Mouse (Mus musculus): ENCODE measurements around the gene Arhgef40. TPM values are rescaled to one million over a fixed set of nuclear protein-coding genes. Genes with fewer than 3 reads are reported as not detected.

Gene Arhgef40
- 10 to 100 TPM in 1 of 2 experiments, 1 to 10 TPM in 1; 7.8 to 13.7 TPM for total RNA-seq (2021)
- long read RNA-seq, experiment 1, full-length matches to known transcripts, result 7 of 14 reads
- long read RNA-seq, experiment 1, partial matches to known transcripts, result 2 of 14 reads
- long read RNA-seq, experiment 1, other reads (novel, unspliced or antisense), result 5 of 14 reads
- long read RNA-seq, experiment 2, full-length matches to known transcripts, result 4 of 8 reads
- long read RNA-seq, experiment 2, partial matches to known transcripts, result 2 of 8 reads
- long read RNA-seq, experiment 2, other reads (novel, unspliced or antisense), result 2 of 8 reads

GRCm38 (mm10) chr14:51984247-51985231 lies at the start of gene Arhgef40:
Arhgef40 (plus strand) TSS chr14:51984719.
- peak; percentile 63 for DNase-seq (ENCODE audit: low spot score)

- no peak for DNase-seq (ENCODE audit: low spot score)
Measured at GRCm38 (mm10) chr14:51939005-51939404, 45.5 kb upstream of the Arhgef40 start.

- peak; percentile 73 for DNase-seq (ENCODE audit: low spot score)
Measured at GRCm38 (mm10) chr14:51940944-51941560, 43.5 kb upstream of the Arhgef40 start.

GRCm38 (mm10) chr14:51941577-51941976 lies 42.9 kb upstream of the Arhgef40 start:
- DNase-seq (ENCODE audit: low spot score), result no peak

GRCm38 (mm10) chr14:51942236-51942635 lies 42.3 kb upstream of the Arhgef40 start:
- DNase-seq (ENCODE audit: low spot score), result no peak

GRCm38 (mm10) chr14:51943336-51943735 lies 41.2 kb upstream of the Arhgef40 start:
- no peak for DNase-seq (ENCODE audit: low spot score)

- no peak for DNase-seq (ENCODE audit: low spot score)
Measured at GRCm38 (mm10) chr14:51960316-51960715, 24.2 kb upstream of the Arhgef40 start.

GRCm38 (mm10) chr14:51967400-51967799 lies 17.1 kb upstream of the Arhgef40 start:
- DNase-seq (ENCODE audit: low spot score), result no peak

GRCm38 (mm10) chr14:51979252-51979651 lies 5.3 kb upstream of the Arhgef40 start:
- no peak for DNase-seq (ENCODE audit: low spot score)

- no peak for DNase-seq (ENCODE audit: low spot score)
Measured at GRCm38 (mm10) chr14:51983251-51983650, 1.3 kb upstream of the Arhgef40 start.

GRCm38 (mm10) chr14:51983855-51984246 lies 668 bp upstream of the Arhgef40 start:
- DNase-seq (ENCODE audit: low spot score), result no peak

GRCm38 (mm10) chr14:51985301-51986152 lies 1.0 kb downstream of the Arhgef40 start:
- DNase-seq (ENCODE audit: low spot score), result peak; percentile 86

- no peak for DNase-seq (ENCODE audit: low spot score)
Measured at GRCm38 (mm10) chr14:51986153-51986505, 1.6 kb downstream of the Arhgef40 start.

GRCm38 (mm10) chr14:51987177-51987576 lies 2.7 kb downstream of the Arhgef40 start:
- no peak for DNase-seq (ENCODE audit: low spot score)

GRCm38 (mm10) chr14:51988731-51989130 lies 4.2 kb downstream of the Arhgef40 start:
- DNase-seq (ENCODE audit: low spot score), result no peak

- DNase-seq (ENCODE audit: low spot score), result no peak
Measured at GRCm38 (mm10) chr14:51989461-51989970, 5.0 kb downstream of the Arhgef40 start.

- no peak for DNase-seq (ENCODE audit: low spot score)
Measured at GRCm38 (mm10) chr14:51994453-51994852, 9.9 kb downstream of the Arhgef40 start.

GRCm38 (mm10) chr14:51995219-51995871 lies 10.8 kb downstream of the Arhgef40 start:
- no peak for DNase-seq (ENCODE audit: low spot score)

- no peak for DNase-seq (ENCODE audit: low spot score)
Measured at GRCm38 (mm10) chr14:51996231-51996841, 11.8 kb downstream of the Arhgef40 start.

- no peak for DNase-seq (ENCODE audit: low spot score)
Measured at GRCm38 (mm10) chr14:51996866-51997265, 12.3 kb downstream of the Arhgef40 start.

All from gastrocnemius, adult 18-20 months (tissue).